19 mouse cellular contexts compared by ENCODE assay signal in the genomic region with DNA sequence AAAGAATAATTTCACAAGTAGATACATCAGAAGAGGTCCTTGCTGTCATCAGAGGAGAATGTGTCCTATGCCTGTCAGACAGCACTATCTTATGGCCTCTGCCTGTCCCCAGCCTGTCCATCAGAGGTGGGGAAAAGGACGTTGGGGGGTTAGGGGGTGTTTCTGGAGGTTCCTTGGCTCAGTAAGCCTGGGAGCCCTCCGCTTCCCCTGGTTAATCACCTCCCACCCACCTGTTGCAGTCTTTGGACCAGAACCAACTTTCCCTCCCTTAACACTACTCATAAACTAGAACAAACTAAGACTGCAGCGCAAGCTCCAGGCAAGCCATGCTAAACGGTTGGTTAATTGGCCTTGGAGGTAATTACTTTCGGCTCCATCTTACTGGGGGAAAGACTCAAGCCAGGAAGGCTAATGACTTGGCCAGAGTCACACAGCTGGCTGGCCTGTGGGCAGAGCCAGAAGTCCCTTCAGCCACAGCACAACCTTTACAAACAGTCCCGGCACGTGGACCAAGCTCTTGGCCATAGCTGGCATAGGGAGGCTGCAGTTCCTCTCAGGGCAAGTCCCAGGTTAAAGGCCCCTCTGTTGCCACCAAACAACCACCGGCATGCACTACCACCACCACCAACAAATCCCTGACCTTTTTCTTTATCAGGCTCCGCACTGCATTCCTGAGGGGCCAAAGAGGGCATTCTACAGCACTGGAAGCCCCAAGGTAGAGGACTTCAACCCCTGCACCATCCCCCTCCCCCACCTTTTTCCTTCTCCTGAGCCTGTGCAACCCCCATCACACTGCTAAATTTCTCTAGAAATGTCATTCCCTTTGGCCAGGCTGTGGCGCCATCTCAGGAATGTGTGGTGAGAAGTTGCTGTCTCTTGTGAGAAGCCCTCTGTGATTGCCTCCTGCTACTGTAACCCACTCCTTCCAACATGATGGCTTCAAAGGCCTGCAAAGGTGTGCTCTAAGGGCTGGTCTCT. TPM values are rescaled to one million over a fixed set of nuclear protein-coding genes. Genes with fewer than 3 reads are reported as not detected.
DNase-seq lines count a peak whose midpoint lies in the region; ATAC-seq lines count a peak whose summit lies in the region.
"Had no signal": no experiment of that assay in that cellular context is flagged by ENCODE, and none has a peak within 500 bp of the region (broad histone marks: within the 10 kb centered on the region; RNA-seq: fewer than 3 reads in every experiment).

No protein-coding gene starts in this region.

- H3K4me1 ChIP-seq in heart, embryonic 11.5 days (ENCODE audit: control insufficient read depth, insufficient read depth, low read length), result peaks cover 48% of the 10 kb centered on the region
- H3K4me1 ChIP-seq in neural tube, embryonic 15.5 days, result peaks cover 42% of the 10 kb centered on the region
- peaks cover 75% of the 10 kb centered on the region for H3K4me1 ChIP-seq in limb, embryonic 10.5 days

- peak overlapping the region; percentile 94; the same call in 1 of the 2 replicates for H3K27ac ChIP-seq in heart, embryonic 11.5 days (ENCODE audit: low read depth, low read length)
- H3K27ac ChIP-seq in neural tube, embryonic 15.5 days (replicated peaks), result no peak overlapping the region
- H3K27ac ChIP-seq in limb, embryonic 10.5 days, result peak overlapping the region; percentile 90

- no peaks in the 10 kb centered on the region for H3K36me3 ChIP-seq in heart, embryonic 11.5 days (ENCODE audit: control insufficient read depth, insufficient read depth, low read length)
- no peaks in the 10 kb centered on the region for H3K36me3 ChIP-seq in neural tube, embryonic 15.5 days
- no peaks in the 10 kb centered on the region for H3K36me3 ChIP-seq in limb, embryonic 10.5 days

- H3K9ac ChIP-seq in heart, embryonic 11.5 days (ENCODE audit: low read depth, low read length), result no peak overlapping the region
- no peak overlapping the region for H3K9ac ChIP-seq in neural tube, embryonic 15.5 days (replicated peaks)

- H3K9me3 ChIP-seq in heart, embryonic 11.5 days (replicated peaks; ENCODE audit: control insufficient read depth, low read length), result no peaks in the 10 kb centered on the region
- H3K9me3 ChIP-seq in neural tube, embryonic 15.5 days (replicated peaks), result no peaks in the 10 kb centered on the region
- H3K9me3 ChIP-seq in limb, embryonic 10.5 days (replicated peaks), result no peaks in the 10 kb centered on the region
- H3K9me3 ChIP-seq: megakaryocyte, embryonic 14.5 days had no signal

- intact Hi-C loops in heart, postnatal 25 days (cut with DNase I), result no loop called here

- no peak overlapping the region for H3K4me2 ChIP-seq in heart, embryonic 11.5 days
- H3K4me2 ChIP-seq in neural tube, embryonic 15.5 days, result no peak overlapping the region

- peaks cover 2% of the 10 kb centered on the region; the same call in 1 of the 2 replicates for H3K27me3 ChIP-seq in heart, embryonic 11.5 days (ENCODE audit: control insufficient read depth, insufficient read depth, low read length)
- H3K27me3 ChIP-seq in neural tube, embryonic 15.5 days (replicated peaks), result peaks cover 19% of the 10 kb centered on the region
- peaks cover 13% of the 10 kb centered on the region for H3K27me3 ChIP-seq in limb, embryonic 10.5 days (ENCODE audit: low read depth, poor library complexity, severe bottlenecking)
- H3K27me3 ChIP-seq: Patski had no signal

- ATAC-seq in heart, embryonic 11.5 days (replicated peaks; ENCODE audit: insufficient number of reproducible peaks, low FRiP score, low TSS enrichment), result no peak
- no peak for ATAC-seq in neural tube, embryonic 15.5 days (ENCODE audit: low FRiP score)
- ATAC-seq: CD4-positive, CD25-positive, alpha-beta regulatory T cell, adult 4 months; forebrain, embryonic 16.5 days; Patski had no signal

- no peak for DNase-seq in heart, postnatal 25 days (ENCODE audit: low spot score)
- DNase-seq in neural tube, embryonic 10.5 days (ENCODE audit: extremely low spot score, low spot score), result peak; percentile 14
- no peak for DNase-seq in limb, embryonic 10.5 days (ENCODE audit: low spot score)
- peak; percentile 91 for DNase-seq in yolk sac, embryonic 10.5 days (ENCODE audit: low spot score)
- no peak for DNase-seq in frontal cortex, postnatal 25 days (ENCODE audit: low spot score in 2 of 2)
- DNase-seq in layer of hippocampus, adult 9-10 months (ENCODE audit: low spot score), result no peak
- DNase-seq: adrenal gland, adult 8-10 months; cerebellum, adult 11 months; thymus, postnatal 4 days had no signal

- H3K4me3 ChIP-seq in heart, embryonic 11.5 days (ENCODE audit: low read depth, low read length), result no peak overlapping the region
- no peak overlapping the region for H3K4me3 ChIP-seq in neural tube, embryonic 15.5 days (replicated peaks)
- H3K4me3 ChIP-seq in limb, embryonic 10.5 days, result no peak overlapping the region
- H3K4me3 ChIP-seq: megakaryocyte, embryonic 14.5 days had no signal

- WGBS in heart, embryonic 11.5 days (ENCODE audit: insufficient replicate concordance), result 54% methylated on average over 10 of the region's 10 CpGs
- WGBS in neural tube, embryonic 15.5 days, result 67% methylated on average over 10 of the region's 10 CpGs
- WGBS in limb, embryonic 10.5 days, result 65% methylated on average over 10 of the region's 10 CpGs

RNA-seq across cellular contexts. Expression of a gene that starts 11.4 kb away (rescaled TPM):
- 24.1 and 29.7 TPM in 2 replicates for polyA plus RNA-seq in heart, embryonic 11.5 days (2014; fragmentation: Nextera tagmentation; extraction: Ambion mirVana)
- total RNA-seq in heart, postnatal 25 days (2021), result 10 to 100 TPM; 34.1 to 41.0 TPM
- 12.0 and 16.2 TPM in 2 replicates for polyA plus RNA-seq in neural tube, embryonic 15.5 days (2015; fragmentation: Nextera tagmentation; extraction: Ambion mirVana)
- polyA plus RNA-seq in limb, embryonic 10.5 days (2016; fragmentation: Nextera tagmentation; extraction: Ambion mirVana), result 18.8 and 22.0 TPM in 2 replicates
- total RNA-seq: granulocyte monocyte progenitor cell, adult 5-6 weeks had no signal
- polyA plus RNA-seq: CD4-positive, CD25-positive, alpha-beta regulatory T cell, adult 4 months had no signal

RNA-seq across cellular contexts. Expression of a gene that starts 24.3 kb away (rescaled TPM):
- polyA plus RNA-seq in heart, embryonic 11.5 days (2014; fragmentation: Nextera tagmentation; extraction: Ambion mirVana), result 0.49 TPM in 1 of 2 replicates, not detected in the other
- total RNA-seq in heart, postnatal 25 days (2021), result under 1 TPM; 0.62 to 0.64 TPM
- 26.1 TPM in 1 of 2 replicates, not detected in the other for polyA plus RNA-seq in neural tube, embryonic 15.5 days (2015; fragmentation: Nextera tagmentation; extraction: Ambion mirVana)
- not detected in 2 replicates for polyA plus RNA-seq in limb, embryonic 10.5 days (2016; fragmentation: Nextera tagmentation; extraction: Ambion mirVana)
- total RNA-seq: adrenal gland, adult 8-10 months; granulocyte monocyte progenitor cell, adult 5-6 weeks; left cerebral cortex, postnatal 10 days had no signal
- polyA plus RNA-seq: CD4-positive, CD25-positive, alpha-beta regulatory T cell, adult 4 months; embryonic facial prominence, embryonic 11.5 days; forebrain, embryonic 16.5 days; neural tube, embryonic 11.5 days had no signal

RNA-seq across cellular contexts. Expression of a gene that starts 28.2 kb away (rescaled TPM):
- polyA plus RNA-seq in heart, embryonic 11.5 days (2014; fragmentation: Nextera tagmentation; extraction: Ambion mirVana), result 3.7 and 4.2 TPM in 2 replicates
- 10 to 100 TPM; 14.8 to 18.3 TPM for total RNA-seq in heart, postnatal 25 days (2021)
- 1.9 and 3.7 TPM in 2 replicates for polyA plus RNA-seq in neural tube, embryonic 15.5 days (2015; fragmentation: Nextera tagmentation; extraction: Ambion mirVana)
- 4.7 and 5.3 TPM in 2 replicates for polyA plus RNA-seq in limb, embryonic 10.5 days (2016; fragmentation: Nextera tagmentation; extraction: Ambion mirVana)
- total RNA-seq: granulocyte monocyte progenitor cell, adult 5-6 weeks had no signal
- polyA plus RNA-seq: CD4-positive, CD25-positive, alpha-beta regulatory T cell, adult 4 months had no signal

RNA-seq across cellular contexts. Expression of a gene that starts 46.0 kb away (rescaled TPM):
- polyA plus RNA-seq in heart, embryonic 11.5 days (2014; fragmentation: Nextera tagmentation; extraction: Ambion mirVana), result 29.3 and 31.7 TPM in 2 replicates
- total RNA-seq in heart, postnatal 25 days (2021), result 10 to 100 TPM; 41.6 to 43.8 TPM
- polyA plus RNA-seq in neural tube, embryonic 15.5 days (2015; fragmentation: Nextera tagmentation; extraction: Ambion mirVana), result 42.6 and 44.1 TPM in 2 replicates
- 49.9 and 56.5 TPM in 2 replicates for polyA plus RNA-seq in limb, embryonic 10.5 days (2016; fragmentation: Nextera tagmentation; extraction: Ambion mirVana)

RNA-seq across cellular contexts. Expression of a gene that starts 57.8 kb away (rescaled TPM):
- polyA plus RNA-seq in heart, embryonic 11.5 days (2014; fragmentation: Nextera tagmentation; extraction: Ambion mirVana), result 3.0 and 3.7 TPM in 2 replicates
- total RNA-seq in heart, postnatal 25 days (2021), result 10 to 100 TPM; 11.6 to 13.2 TPM
- 14.5 and 22.6 TPM in 2 replicates for polyA plus RNA-seq in neural tube, embryonic 15.5 days (2015; fragmentation: Nextera tagmentation; extraction: Ambion mirVana)
- 11.1 and 13.1 TPM in 2 replicates for polyA plus RNA-seq in limb, embryonic 10.5 days (2016; fragmentation: Nextera tagmentation; extraction: Ambion mirVana)
- polyA plus RNA-seq: Patski had no signal

Comparison
In these comparisons a context has a peak if more than half of its experiments do, and no peak if none do; other contexts are left out.
1. DNase-seq: peak in neural tube, embryonic 10.5 days (single experiment) and yolk sac, embryonic 10.5 days (single experiment); none in heart, postnatal 25 days (single experiment), limb, embryonic 10.5 days (single experiment), frontal cortex, postnatal 25 days (0 of 2) and layer of hippocampus, adult 9-10 months (single experiment).